Mouse (Mus musculus) MN1 (cell line): ENCODE measurements around the gene Aldh1a3.
A peak's percentile ranks its signal among the peaks of the same experiment; 100 is the strongest.

Source experiments
- DNase-seq: peaks from one replicate; pipeline ENCODE4 v3.0.0-alpha.2; 2016; ENCODE audit warnings: low spot score

Aldh1a3 gene

DNA sequence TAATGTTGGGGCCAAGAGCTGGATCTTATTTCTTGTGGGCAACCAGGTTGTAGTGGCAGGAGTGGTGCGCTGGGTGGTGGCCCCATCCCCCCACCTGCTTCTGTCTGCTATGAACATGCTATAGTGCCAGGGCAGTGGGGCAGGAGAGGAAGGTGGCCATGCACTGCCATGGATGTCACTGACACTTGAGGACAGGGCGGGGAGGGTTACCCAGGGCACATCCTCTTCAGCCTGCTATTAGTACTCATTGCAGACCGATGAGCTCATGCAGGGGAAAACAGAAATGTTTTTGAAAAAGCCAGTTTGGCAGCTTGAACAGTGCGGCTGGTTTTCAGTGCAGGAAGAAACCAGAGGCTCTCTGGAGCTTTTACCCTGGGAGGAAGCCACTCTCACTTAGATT lies 10.5 kb downstream of the Aldh1a3 start:
- DNase-seq: peak; percentile 11

DNA sequence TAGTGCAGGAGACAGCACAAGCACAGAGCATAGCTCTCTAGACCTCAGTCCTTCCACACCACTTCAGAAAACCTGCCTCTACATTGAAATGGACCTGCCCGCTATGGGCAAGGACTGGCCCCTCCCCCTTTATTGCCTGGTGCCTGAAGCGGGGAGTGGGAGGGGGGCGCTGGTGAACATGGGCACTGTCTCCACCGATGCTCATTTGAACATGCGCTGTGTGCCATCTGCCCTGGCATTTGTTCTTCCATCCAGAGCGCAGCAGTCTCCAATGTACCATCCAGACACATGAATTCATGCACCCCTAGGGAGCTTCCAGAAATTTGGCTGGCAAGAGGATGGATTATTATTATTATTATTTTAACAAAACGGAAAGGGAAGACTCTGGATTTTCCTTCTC lies 14.2 kb downstream of the Aldh1a3 start:
- no peak for DNase-seq

DNA sequence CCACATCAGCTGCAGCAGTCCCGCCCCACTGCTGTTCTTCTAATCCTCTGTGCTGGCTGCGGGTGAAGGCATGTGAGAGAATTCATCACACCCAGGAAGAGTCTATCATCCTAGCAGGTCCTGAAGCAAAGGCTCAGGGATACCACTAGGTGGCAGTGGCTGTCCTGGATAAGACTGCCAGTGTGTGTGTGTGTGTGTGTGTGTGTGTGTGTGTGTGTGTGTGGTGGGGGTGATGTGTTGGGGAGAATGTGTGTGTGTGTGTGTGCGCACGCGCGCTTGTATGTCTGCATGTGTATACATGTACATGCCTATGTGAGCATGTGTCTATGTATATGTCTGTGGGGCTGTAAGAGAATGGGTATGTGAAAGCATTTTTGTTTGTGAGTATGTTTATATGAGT lies 17.9 kb downstream of the Aldh1a3 start:
- no peak for DNase-seq

- DNase-seq: no peak
Measured at GRCm38 (mm10) chr7:66406971-66407370, 20.3 kb downstream of the Aldh1a3 start.

DNA sequence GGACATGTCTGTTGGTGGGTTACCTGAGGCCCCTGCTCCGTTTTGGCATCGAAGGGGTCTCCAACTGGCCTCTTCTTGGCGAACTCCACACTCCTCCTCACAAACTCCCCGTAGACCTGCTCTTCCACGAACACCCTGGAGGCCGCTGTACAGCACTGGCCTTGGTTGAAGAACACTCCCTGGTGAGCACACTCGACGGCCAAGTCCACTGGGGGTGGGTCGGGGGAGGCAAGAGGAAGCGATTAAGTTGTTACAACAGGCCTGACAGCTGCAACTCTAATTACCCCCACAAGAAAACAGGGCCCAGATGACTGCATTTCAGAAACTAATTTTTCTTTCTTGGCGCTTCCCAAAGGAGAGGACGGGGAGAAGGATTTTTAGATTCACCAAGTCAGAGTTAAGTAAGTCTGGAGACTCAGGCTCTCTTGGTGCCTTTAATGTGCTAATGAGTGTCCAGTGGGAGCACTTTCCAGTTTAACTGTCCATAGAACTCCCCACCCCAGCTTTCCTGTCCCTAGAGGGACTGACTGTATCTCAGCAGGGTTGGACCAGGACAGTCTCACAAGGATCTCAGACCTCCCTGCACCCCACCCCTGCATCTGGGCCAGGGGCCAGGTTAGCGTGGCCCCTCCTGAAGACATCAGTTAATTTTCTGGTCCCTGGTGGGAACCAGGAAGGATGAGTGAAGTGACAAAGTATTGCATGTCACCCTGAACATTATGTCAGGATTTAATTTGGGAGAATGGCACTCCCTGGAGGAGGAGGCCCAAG lies 21.2 kb downstream of the Aldh1a3 start:
- no peak for DNase-seq

DNA sequence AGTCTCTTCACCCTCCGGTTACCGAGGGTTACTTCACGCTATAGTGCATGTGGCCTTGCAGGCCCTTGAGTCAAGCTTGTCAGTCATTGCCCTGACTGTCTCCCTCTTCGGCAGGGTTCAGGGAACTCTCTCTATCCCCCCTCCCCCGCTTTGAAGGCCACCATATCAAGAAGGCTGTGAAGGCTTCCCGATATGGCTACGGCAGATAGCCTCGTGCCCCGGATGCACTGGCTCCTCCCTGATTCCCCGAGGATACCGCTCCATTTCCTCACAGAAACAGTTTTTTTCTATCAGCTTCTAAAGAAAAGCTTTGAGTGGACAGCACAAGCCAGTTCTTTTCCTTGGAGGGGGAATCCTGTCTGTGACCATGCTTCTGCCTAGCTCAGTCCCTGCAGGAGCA lies 21.8 kb downstream of the Aldh1a3 start:
- DNase-seq: no peak

DNA sequence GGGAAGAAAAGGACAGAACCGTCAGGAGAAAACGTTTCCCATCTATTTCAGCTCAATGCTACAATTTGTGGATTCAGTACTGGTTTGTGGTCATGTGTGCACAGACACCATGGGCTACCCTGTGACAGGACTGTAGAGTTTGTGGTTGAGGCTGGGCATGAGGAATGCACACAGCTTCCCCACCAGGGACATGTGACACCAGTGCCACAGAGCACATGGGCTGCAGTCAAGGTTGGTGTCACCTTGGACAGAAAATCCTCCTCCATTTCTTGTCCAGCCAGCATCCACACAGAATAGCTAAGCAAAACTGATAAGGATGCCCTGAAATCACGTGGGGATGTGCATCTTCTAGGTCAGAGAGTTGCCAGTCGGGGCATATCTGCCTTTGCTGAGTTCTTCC lies 22.5 kb downstream of the Aldh1a3 start:
- DNase-seq: no peak

- no peak for DNase-seq
Measured at GRCm38 (mm10) chr7:66404141-66404540, 23.2 kb downstream of the Aldh1a3 start.

GRCm38 (mm10) chr7:66402876-66403275 lies 24.4 kb downstream of the Aldh1a3 start:
- no peak for DNase-seq

DNA sequence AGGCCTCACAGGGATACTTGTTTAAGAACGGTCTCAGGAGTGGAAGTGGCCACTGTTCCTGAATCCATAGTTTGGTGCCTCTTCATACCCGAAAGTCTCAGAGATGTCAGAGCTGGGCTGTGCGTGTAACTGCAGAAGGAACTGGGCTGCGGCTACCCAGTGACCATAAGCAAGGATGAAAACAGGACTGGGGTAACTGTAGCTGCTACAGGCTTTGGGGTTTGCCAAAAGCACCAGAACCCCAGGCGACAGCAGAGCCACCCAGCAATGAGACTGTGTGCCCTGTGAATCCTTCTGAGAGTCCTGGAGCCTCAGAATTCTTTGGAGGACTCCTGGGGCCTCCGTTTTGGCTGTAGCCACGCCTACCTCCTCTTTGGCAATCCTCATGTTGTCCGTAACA lies 25.7 kb downstream of the Aldh1a3 start:
- no peak for DNase-seq

GRCm38 (mm10) chr7:66397288-66397687 lies 30.0 kb downstream of the Aldh1a3 start:
- DNase-seq: no peak

- peak; percentile 88 for DNase-seq
Measured at GRCm38 (mm10) chr7:66388621-66389532, 38.4 kb downstream of the Aldh1a3 start.

DNA sequence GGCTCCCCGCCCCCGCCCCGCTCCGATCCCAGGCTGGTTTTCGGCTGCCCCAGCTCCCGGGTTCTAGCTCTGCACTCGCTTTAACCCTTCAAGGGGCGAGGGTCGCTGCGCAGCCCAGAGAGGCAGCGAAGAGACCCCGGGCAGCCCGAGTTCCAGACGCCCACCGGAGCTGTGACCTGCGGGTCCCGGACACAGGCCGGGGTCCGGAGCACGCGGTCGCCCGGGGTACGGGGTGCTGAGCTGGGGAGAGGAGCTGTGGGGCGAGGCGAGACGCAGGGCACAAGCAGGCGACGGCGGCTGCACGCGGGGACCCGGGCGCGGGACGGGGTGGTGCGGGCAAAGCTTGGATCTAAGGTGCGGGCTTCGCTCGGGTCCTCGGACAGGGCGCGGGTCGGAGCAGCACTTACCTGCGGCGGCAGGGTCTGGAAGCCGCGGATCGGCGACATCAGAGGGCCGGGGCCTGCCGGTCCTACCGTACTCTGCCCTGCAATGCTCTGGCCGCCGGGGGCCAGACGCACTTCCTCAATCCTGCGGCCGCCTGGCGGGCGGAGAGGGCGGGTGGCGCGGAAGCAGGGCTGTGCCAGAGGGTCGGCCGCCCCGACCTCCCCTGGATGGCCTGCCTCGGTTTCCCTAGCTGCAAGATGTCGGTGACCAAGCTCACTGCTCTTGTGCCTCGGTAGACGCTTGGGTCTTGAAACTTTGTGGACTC lies 39.4 kb downstream of the Aldh1a3 start, which contains the start of gene Lrrk1:
Gene Lrrk1, minus strand, starts transcription at position 538 of the 709 bp plus-strand sequence.
- peak; percentile 67 for DNase-seq

GRCm38 (mm10) chr7:66387419-66387812 lies 39.9 kb downstream of the Aldh1a3 start:
- peak; percentile 20 for DNase-seq

GRCm38 (mm10) chr7:66386411-66386810 lies 40.9 kb downstream of the Aldh1a3 start:
- no peak for DNase-seq

GRCm38 (mm10) chr7:66385826-66386225 lies 41.5 kb downstream of the Aldh1a3 start:
- DNase-seq: no peak

DNA sequence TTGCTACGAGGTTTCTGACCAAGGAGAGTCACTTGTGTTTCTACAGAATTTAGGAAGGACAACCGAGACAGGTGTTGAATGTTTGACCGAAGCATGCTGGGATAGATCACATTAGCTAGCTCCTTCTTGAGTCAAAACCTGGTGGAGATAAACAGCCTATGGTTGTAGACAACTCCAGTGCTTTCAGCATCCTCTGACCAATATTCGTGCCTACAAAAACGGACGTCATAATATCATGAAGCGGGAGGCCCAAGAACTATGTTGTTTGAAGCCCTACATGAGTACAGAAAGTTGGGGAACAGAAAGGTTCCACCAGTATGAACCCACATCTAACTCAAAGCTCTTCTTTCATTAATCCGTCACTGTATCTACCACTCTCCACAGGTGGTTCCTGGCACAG lies 42.4 kb downstream of the Aldh1a3 start:
- DNase-seq: no peak

DNA sequence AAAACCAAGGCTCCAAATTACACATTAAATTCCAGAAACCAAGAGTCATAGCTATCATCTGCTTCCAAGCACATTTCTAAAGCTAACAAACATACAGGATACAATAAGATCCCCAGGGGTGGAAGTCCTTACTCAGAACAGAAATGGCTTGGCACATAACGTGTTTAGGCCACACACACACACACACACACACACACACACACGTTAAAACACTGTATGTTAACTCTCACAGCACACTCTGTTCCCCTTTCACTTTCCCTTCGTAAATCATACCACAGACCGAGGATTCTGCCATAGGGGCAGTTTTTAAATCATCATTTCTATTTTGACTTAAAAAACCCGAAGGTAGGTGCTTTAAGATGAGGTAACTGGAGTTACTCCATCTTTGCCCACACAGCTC lies 43.1 kb downstream of the Aldh1a3 start:
- DNase-seq: no peak

- no peak for DNase-seq
Measured at GRCm38 (mm10) chr7:66376560-66376959, 50.8 kb downstream of the Aldh1a3 start.

GRCm38 (mm10) chr7:66375736-66376135 lies 51.6 kb downstream of the Aldh1a3 start:
- DNase-seq: no peak

DNA sequence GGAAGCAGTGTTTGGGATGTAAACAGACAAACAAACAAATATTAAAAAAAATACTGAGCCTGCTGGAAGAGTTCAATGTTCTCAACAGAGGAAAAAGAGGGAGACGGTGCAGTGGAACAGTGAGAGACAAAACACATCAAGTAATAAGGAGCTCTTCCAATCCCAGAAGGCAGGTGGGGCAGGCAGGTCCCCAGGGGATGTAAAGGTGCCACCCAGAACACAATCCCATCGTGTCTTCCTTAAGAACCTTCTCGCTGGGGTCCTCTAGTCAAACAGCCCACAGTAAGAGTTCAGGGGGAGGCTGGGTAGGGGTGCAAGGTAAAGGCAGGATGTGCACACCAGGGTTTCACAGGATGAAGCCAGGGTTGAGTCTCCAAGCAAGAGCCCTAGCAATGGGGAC lies 53.9 kb downstream of the Aldh1a3 start:
- DNase-seq: no peak

DNA sequence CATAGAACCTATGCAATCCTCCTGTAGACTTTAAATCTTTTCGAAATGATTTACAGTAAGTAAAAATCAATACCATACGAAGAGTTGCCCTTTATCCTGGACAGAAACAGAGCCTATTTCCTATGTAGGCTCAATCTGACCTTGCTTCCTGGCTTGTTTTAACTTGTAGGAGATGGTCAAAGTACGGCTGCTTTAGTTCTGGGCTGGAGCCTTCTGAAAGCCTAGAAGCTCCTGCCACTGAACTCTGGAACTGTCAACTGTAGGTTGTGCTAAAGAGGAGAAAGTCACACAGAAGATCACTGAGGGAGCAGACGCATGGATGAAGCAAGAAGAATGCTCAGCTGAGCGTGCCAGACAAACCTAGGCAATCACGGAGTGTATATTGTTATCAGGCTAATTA lies 56.3 kb downstream of the Aldh1a3 start:
- no peak for DNase-seq
